Mouse (Mus musculus): ENCODE data around the gene Ankrd54. TPM values are rescaled to one million over a fixed set of nuclear protein-coding genes. Genes with fewer than 3 reads are reported as not detected.
"Not testable (repeated sequence)": the region's sequence is repeated elsewhere in the genome, so short reads cannot be mapped to it uniquely, and the experiment has no call there.

The Ankrd54 gene
- total RNA-seq, 2 experiments from 2014 or later = 17.4 to 19.5 TPM

DNA sequence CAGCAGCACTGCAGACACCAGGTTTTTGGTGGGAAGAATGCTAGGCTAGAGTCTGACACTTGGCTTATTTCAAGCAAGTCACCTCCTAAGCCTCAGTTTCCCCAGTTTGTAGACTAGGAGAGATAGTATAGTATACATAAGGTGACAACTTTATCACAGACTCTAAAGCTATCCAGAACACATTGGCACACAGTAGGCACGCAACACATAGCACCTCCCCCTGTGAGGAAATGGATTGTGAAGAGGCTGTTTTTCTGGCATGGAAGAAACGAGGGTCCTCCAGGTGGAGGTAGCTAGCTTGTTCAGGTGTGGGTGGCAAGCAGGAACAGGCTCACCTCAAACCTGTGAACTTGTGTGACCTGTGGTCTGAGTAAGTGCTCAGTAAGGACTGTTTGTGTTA lies 11.7 kb downstream of the Ankrd54 start:
- DNase-seq (ENCODE audit: low spot score in 2 of 2) = no peak
- no peak for TF ChIP-seq CTCF (conservative IDR thresholded peaks at IDR 0.05)
- H3K4me3 ChIP-seq = no peak overlapping the region
- H3K27ac ChIP-seq = peak overlapping the region; percentile 71

DNA sequence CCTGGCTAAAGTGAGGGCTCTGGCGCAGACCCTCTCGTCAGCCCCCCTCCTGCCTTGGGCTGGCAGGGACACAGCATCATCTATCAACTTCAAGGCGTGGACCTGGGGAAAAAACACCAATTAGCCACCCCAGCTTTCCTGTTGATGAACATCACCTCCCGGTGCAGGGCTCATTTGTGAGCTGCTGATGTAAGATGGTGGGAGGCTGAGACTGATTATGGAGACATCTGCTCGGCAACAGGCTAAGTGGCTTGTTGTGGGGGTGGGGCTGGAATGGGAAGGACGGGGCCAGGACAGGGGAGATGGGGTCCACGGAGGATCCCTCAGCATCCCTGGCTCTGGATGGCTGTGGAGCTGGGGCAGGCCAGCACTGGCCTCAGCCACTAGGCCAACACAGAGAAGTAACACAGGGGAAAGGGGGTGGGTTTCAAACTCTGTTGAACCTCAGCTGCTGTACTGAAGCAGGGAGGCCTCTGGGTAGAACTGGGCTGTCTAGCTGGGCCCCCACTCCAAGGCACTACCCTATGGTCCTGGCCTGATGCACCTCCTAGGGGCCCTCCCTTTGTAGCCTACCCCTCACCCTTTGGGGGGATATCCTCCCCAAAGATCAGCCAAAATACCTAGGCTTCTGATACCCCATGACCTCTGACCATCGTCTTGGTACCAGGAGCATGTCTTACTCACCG lies 12.4 kb downstream of the Ankrd54 start:
- Histone ChIP-seq H3K4me3 (no peak overlapping the region), H3K27ac (peak overlapping the region; percentile 71)
- DNase-seq (ENCODE audit: low spot score in 2 of 2) = no peak
- TF ChIP-seq CTCF (conservative IDR thresholded peaks at IDR 0.05) = no peak

DNA sequence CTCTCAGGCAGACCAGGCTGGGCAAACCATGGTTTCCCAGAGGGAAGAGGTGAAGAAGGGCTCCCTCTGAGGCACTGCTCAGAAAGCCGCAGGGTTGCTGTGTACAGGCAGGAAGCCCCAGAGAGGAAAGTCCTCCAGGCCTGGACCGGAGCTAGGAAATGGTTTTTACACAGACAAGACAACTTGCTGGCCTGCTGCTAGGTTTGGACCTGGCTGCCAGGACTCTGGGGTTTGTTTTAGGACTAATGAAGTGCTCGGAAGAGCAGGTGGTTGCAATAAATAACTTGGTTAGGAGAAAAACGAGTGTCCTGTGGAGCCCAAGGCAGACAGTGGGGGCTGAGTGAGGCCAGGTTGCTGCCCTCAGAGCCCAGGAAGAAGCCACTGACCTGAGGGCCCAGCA lies 14.5 kb downstream of the Ankrd54 start:
- DNase-seq (ENCODE audit: low spot score in 2 of 2) = no peak
- Histone ChIP-seq H3K4me3 (no peak overlapping the region), H3K27ac (no peak overlapping the region)
- no peak for TF ChIP-seq CTCF (conservative IDR thresholded peaks at IDR 0.05)

DNA sequence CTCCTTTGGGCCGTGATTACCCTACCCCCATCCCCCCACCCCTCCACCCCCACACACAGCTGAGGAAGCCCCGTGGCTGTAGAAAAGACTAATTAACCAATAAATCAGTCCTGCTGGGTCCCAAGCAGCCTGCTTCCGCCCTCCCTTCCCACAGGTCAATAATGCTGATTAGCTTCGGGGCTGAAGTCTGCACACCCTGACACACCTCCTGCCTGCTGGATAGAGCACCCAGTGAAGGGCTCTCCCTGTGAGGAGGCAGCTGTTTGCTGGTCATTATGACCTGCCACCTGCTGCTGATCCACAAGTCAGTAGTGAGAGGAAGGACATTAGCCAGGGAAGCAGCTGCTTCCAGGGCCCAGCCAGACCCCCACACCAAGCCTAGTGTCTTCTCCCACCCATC lies 17.9 kb downstream of the Ankrd54 start:
- no peak for DNase-seq (ENCODE audit: low spot score in 2 of 2)
- Histone ChIP-seq H3K4me3 (no peak overlapping the region), H3K27ac (no peak overlapping the region)
- no peak for TF ChIP-seq CTCF (conservative IDR thresholded peaks at IDR 0.05)

DNA sequence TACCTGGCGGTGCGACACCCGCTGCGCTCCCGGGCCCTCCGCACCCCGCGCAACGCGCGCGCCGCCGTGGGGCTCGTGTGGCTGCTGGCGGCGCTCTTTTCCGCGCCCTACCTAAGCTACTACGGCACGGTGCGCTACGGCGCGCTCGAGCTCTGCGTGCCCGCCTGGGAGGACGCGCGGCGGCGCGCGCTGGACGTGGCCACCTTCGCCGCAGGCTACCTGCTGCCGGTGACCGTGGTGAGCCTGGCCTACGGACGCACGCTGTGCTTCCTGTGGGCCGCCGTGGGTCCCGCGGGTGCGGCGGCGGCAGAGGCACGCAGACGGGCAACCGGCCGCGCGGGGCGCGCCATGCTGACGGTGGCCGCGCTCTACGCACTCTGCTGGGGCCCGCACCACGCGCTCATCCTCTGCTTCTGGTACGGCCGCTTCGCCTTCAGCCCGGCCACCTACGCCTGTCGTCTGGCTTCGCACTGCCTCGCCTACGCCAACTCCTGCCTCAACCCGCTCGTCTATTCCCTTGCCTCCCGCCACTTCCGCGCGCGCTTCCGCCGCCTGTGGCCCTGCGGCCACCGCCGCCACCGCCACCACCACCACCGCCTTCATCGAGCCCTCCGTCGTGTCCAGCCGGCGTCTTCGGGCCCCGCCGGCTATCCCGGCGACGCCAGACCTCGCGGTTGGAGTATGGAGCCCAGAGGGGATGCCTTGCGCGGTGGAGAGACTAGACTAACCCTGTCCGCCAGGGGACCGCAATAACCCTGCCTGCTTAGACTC lies 19.8 kb downstream of the Ankrd54 start:
- Histone ChIP-seq H3K4me3 (peak overlapping the region; percentile 59), H3K27ac (peak overlapping the region; percentile 88)
- DNase-seq (ENCODE audit: low spot score in 2 of 2) = no peak
- 0 out of 2 replicates have a peak, but pooled peaks have one; percentile 9 for TF ChIP-seq CTCF (conservative IDR thresholded peaks at IDR 0.05)

DNA sequence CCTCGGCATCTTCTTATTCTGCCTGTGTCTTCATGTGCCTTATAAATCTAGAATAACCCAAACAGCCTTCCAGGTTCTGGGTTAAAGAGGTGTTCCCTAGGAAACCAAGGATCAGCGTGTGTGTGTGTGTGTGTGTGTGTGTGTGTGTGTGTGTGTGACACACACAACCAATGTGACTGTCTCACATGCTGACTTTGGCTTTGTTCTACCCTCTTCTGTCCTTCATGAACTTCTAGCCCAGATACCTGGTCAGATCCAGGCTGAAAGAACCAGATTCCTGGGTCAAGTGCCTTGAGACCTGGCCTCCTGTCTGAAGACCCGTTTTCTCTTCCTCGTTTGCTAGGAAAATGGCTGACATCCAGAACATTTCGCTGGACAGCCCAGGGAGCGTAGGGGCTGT lies 21.1 kb downstream of the Ankrd54 start, which contains the start of gene Galr3:
Galr3 (plus strand) TSS at position 301 of the 400 bp plus-strand sequence.
- TF ChIP-seq CTCF (conservative IDR thresholded peaks at IDR 0.05) = no peak
- peak within 1 kb of the TSS; percentile 88 for H3K27ac ChIP-seq
- H3K4me3 ChIP-seq = peak within 1 kb of the TSS; percentile 59
- no peak for DNase-seq (ENCODE audit: low spot score in 2 of 2)

DNA sequence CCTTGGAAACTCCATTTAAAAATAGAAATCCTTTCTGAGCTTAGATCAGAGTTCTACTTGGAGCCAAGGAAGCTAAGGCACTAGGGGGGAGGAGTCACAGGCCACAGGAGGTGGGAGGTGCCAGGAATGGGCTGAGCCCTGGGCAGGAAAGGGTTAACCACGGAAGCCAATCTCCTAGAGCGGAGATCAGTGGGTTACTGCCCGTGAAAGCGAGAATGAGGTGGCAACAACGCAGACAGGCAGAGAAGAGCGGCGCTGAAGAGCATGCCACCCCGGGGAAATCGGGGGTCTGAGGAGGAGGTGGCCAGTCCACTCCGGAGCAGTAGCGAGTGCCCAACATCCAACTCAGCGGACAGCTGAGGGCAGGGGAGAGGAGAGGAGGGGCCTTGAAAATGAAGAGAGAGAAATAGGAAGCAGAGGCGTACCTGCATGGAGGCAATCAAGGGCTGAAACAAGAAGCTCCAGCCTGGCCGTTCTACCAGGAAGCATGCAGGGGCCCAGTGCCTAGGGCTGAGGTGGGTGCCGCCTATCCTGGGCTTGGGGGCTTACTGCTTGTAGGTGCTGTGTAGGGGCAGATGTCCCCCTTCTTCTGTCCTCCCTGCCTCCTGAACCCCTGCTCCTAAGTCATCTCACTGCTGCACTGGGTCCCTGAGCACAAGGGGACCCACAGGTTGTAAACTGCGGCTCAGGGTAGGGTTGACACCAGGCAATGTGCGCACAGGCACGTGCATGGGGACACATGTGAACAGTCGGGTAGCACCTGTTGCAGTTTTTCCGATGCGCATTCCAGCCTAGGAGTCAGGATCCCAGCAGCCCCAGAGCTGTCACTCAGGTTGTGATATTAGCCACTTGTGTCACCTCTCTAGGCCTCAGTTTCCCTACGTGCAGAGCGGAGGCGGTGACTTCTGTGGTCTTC lies 21.9 kb downstream of the Ankrd54 start:
- DNase-seq (ENCODE audit: low spot score in 2 of 2) = no peak
- Histone ChIP-seq H3K4me3 (no peak overlapping the region), H3K27ac (no peak overlapping the region)
- TF ChIP-seq CTCF (conservative IDR thresholded peaks at IDR 0.05) = no peak

DNA sequence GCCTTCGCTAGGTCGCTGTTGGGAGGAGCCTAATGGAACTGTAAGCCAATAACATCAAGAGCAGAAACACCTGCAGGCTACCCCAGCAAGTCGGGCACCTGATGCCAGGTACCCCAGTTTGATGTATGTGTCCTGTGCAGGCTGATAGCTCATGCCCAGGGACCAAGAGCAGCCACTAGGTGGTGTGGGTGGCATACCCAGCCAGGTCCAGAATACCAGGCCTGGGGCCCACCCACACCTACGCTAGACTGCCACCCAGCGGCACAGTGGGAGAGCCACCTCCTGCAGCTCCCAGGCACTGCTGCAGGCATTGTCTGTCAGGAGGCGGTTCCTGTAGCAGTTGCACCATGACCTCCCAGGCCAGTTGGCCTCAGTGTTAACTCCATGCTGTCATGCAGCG lies 23.8 kb downstream of the Ankrd54 start:
- peak; percentile 84 for TF ChIP-seq CTCF (conservative IDR thresholded peaks at IDR 0.05)
- Histone ChIP-seq H3K4me3 (no peak overlapping the region), H3K27ac (no peak overlapping the region)
- DNase-seq (ENCODE audit: low spot score in 2 of 2) = peak; percentile 60 to 62

DNA sequence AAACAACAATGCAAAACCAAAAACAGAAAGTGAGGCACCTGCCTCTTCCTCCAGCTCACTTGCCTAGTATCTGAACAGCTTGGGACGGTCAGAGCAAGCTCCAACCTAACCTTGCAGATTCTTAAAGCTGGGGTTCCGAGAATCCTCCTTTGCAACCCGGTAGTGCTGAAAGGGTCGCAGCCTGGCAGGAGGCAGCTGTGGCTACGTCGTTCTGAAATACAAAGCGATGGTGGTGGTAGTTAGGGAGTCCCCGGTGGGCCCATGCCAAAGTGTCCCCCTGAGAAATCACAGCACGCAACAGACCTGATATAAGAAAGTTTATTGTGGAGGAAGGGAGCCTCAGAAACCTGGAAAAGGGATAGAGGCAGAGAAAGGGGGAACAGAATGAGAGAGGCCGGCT lies 24.4 kb downstream of the Ankrd54 start:
- no peak overlapping the region for H3K27ac ChIP-seq
- DNase-seq (ENCODE audit: low spot score in 2 of 2) = no peak

DNA sequence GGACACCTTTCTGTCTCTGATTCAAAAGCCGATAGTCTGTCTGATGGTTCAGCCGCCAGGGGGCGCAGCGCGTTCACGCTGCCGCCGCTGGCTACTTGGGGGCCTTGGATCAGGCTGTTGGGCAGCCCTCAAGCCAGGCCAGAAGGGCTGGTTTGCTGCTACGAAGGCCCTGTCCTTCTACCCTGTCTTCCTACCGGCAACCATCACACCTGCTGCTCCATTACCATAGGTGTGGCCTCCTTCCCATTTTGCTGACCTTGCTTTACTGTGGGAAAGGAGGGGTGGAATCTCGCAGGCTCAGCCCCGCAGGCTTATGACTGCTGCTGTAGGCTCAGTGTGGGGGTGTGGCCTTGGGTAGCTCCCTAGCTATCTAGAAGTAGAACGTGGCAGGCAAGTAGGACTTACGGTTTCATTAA lies 24.8 kb downstream of the Ankrd54 start:
- Histone ChIP-seq H3K4me3 (no peak overlapping the region), H3K27ac (no peak overlapping the region)
- TF ChIP-seq CTCF (conservative IDR thresholded peaks at IDR 0.05) = peak; percentile 96
- DNase-seq (ENCODE audit: low spot score in 2 of 2) = peak in 1 of 2 experiments; percentile 77

More for the DNA sequence above, 24.4 kb downstream of the Ankrd54 start:
- no peak for TF ChIP-seq CTCF (conservative IDR thresholded peaks at IDR 0.05)
- H3K4me3 ChIP-seq = no peak overlapping the region

DNA sequence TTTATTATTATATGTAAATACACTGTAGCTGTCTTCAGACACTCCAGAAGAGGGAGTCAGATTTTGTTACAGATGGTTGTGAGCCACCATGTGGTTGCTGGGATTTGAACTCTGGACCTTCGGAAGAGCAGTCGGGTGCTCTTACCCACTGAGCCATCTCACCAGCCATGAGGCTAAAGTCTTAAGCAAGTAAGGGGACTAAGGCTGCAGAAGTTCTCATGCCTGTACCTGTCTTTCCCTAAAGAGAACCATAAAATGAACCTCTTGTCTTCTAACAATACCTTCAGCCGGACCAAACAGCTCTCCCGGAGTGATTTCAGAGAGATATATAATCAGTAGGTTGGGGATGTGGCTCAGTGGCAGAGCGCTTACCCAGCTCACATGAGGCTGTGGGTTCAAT lies 30.8 kb downstream of the Ankrd54 start:
- H3K27ac ChIP-seq; DNase-seq (ENCODE audit: low spot score in 2 of 2); H3K4me3 ChIP-seq: not testable (repeated sequence)

DNA sequence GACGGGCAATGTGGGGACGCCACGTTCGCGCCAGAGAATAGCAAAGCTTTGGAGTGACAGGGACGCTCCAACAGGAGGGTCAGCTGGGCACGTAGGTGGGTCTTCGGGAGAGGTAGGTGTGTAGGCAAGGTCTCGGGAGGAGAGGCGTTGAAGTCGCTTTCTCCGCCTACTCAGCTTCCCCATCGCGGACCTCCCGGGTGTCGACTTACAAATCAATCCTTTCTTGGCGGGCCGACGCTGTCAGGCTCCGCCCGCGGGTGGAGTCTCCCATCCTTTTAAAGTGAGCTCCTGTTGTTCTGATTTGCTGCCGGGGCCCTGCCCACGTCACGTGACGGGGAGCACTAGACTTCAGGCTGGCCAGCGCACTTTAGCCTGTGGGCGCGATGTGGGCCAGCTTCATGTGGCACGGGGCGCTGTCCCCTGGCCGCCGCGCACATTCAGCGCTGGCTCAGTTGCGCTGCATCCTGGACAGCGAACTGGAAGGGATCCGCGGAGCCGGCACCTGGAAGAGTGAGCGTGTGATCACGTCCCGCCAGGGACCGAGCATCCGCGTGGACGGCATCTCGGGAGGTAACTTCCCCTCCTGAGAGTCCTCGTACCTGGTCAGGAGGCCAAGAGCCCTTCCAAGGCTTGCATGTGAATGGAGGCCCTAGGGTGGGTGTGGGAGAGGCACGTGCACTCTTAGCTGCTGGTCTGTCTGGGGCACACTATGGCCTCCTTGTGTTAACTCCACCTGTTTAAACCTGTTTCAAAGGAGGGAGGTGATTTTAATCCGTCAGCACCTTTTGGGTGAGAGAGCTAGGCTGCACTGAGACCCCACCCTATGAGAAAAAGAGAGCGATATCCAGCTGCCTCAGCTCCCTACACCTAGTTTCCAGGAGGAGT lies 31.9 kb downstream of the Ankrd54 start:
- DNase-seq (ENCODE audit: low spot score in 2 of 2) = peak; percentile 81 to 89
- peak overlapping the region; percentile 99 for H3K27ac ChIP-seq
- H3K4me3 ChIP-seq = peak overlapping the region; percentile 78
- no peak for TF ChIP-seq CTCF (conservative IDR thresholded peaks at IDR 0.05)
